Mouse (Mus musculus): ENCODE data around the gene Scarf1.

GRCm38 (mm10) chr11:75487496-75487895 is 25.8 kb upstream of the Scarf1 start:
- no peak for TF ChIP-seq CTCF (IDR thresholded peaks at IDR 0.05; ENCODE audit: borderline replicate concordance, insufficient read depth, low read length)
- no peak for TF ChIP-seq POLR2A (IDR thresholded peaks at IDR 0.05; ENCODE audit: low read depth, low read length)

Data from embryonic fibroblast, embryonic 13.5 days (primary cell).